Mouse (Mus musculus): ENCODE measurements around the gene Gm20388.

DNA sequence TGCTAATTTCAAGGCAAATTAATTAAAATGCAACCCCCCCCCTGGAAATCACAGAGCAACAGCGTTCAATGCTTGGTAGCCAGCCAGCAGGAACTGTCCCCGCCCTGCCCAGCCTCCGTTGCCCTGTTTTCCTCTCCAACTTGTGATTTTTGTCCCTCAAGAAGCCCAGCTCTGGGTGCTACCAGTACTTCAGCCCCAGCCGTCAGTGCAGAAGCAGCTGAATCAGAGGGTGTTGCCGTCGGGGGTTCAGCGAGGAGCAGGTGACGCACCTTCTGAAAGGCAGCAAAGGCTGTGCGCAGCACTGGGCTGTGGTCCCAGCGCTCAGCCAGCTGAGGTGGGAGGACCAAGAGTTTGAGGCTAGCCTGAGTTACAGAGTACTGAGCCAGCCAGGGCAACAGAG, 1513.4 kb downstream of the Gm20388 start:
- no peak for TF ChIP-seq CTCF (IDR thresholded peaks at IDR 0.05; ENCODE audit: control insufficient read depth, insufficient read depth, low read length)
- no peak for TF ChIP-seq POLR2A (IDR thresholded peaks at IDR 0.05; ENCODE audit: borderline replicate concordance, control insufficient read depth, low read depth, low read length)

Data from bone marrow, adult 2 months (tissue).